In genomic region chr1:74284543-74285160, GRCm38 (mm10) we compare ENCODE assay signal across 8 mouse cellular contexts. TPM values are rescaled to one million over a fixed set of nuclear protein-coding genes. Genes with fewer than 3 reads are reported as not detected.
DNase-seq lines count a peak whose midpoint lies in the region; ATAC-seq and TF ChIP-seq lines count a peak whose summit lies in the region.

Gene Aamp (minus strand): TSS chr1:74284738.
Gene Pnkd (plus strand): TSS chr1:74284930.

- peak within 1 kb of the TSS; percentile 88 for H3K27ac ChIP-seq in hindbrain, embryonic 10.5 days
- H3K27ac ChIP-seq in lung, postnatal 0 days (ENCODE audit: low read length): peak within 1 kb of the TSS; percentile 74

- peak; percentile 100 for DNase-seq in MN1 (ENCODE audit: low spot score)
- DNase-seq in cerebellum, adult 9-10 months: peak; percentile 100
- DNase-seq in hindbrain, embryonic 10.5 days (ENCODE audit: low spot score): peak; percentile 100
- peak; percentile 100 for DNase-seq in layer of hippocampus, adult 9-11 months
- peak; percentile 100 for DNase-seq in lung, postnatal 0 days (ENCODE audit: low spot score)
- peak; percentile 97 for DNase-seq in ovary, postnatal 14 days (ENCODE audit: low spot score)
- peak; percentile 100 for DNase-seq in thymus, postnatal 14 days

- H3K4me1 ChIP-seq in hindbrain, embryonic 10.5 days (replicated peaks): peaks cover 31% of the 10 kb centered on the region
- peaks cover 13% of the 10 kb centered on the region for H3K4me1 ChIP-seq in lung, postnatal 0 days (ENCODE audit: insufficient read depth, low read depth, low read length)

- peak; percentile 90 for ATAC-seq in frontal cortex, adult (ENCODE audit: low TSS enrichment)
- ATAC-seq in lung, postnatal 0 days: peak; percentile 96

- WGBS in hindbrain, embryonic 10.5 days: under 1% methylated on average over 56 of the region's 56 CpGs
- WGBS in lung, postnatal 0 days: 1% methylated on average over 51 of the region's 56 CpGs

- H3K9ac ChIP-seq in lung, postnatal 0 days (replicated peaks; ENCODE audit: low read depth): peak within 1 kb of the TSS; percentile 70

- peak within 1 kb of the TSS; percentile 81 for H3K4me3 ChIP-seq in hindbrain, embryonic 10.5 days
- peak within 1 kb of the TSS; percentile 74 for H3K4me3 ChIP-seq in lung, postnatal 0 days (ENCODE audit: low read depth, low read length)

- TF ChIP-seq EP300 in lung, postnatal 0 days (IDR thresholded peaks at IDR 0.05): no peak; the same call in 1 of the 2 replicates

- no peaks in the 10 kb centered on the region for H3K27me3 ChIP-seq in hindbrain, embryonic 10.5 days (ENCODE audit: insufficient read depth, poor library complexity, severe bottlenecking)
- H3K27me3 ChIP-seq in lung, postnatal 0 days (replicated peaks; ENCODE audit: insufficient read depth, low read length): no peaks in the 10 kb centered on the region

- no peaks in the 10 kb centered on the region for H3K9me3 ChIP-seq in hindbrain, embryonic 10.5 days
- no peaks in the 10 kb centered on the region for H3K9me3 ChIP-seq in lung, postnatal 0 days (ENCODE audit: low read length)

- H3K4me2 ChIP-seq in lung, postnatal 0 days (replicated peaks; ENCODE audit: low read depth, low read length): peak within 1 kb of the TSS; percentile 77

- peak; percentile 43 for TF ChIP-seq CTCF in lung, postnatal 0 days (IDR thresholded peaks at IDR 0.05)

- peaks cover 52% of the 10 kb centered on the region for H3K36me3 ChIP-seq in hindbrain, embryonic 10.5 days
- H3K36me3 ChIP-seq in lung, postnatal 0 days (ENCODE audit: insufficient read depth, low read length): peaks cover 40% of the 10 kb centered on the region; the same call in 1 of the 2 replicates

RNA-seq across cellular contexts. Expression of gene Aamp, which starts in this region (rescaled TPM):
- 238 and 248 TPM in 2 replicates for polyA plus RNA-seq in hindbrain, embryonic 10.5 days (2016; fragmentation: Nextera tagmentation; extraction: Ambion mirVana)
- 213 and 214 TPM in 2 replicates for polyA plus RNA-seq in lung, postnatal 0 days (2015; fragmentation: Nextera tagmentation; extraction: Ambion mirVana)

RNA-seq across cellular contexts. Expression of gene Pnkd, which starts in this region (rescaled TPM):
- 111 and 120 TPM in 2 replicates for polyA plus RNA-seq in hindbrain, embryonic 10.5 days (2016; fragmentation: Nextera tagmentation; extraction: Ambion mirVana)
- polyA plus RNA-seq in lung, postnatal 0 days (2015; fragmentation: Nextera tagmentation; extraction: Ambion mirVana): 88.7 and 91.4 TPM in 2 replicates

Comparison
In these comparisons a context has a peak if more than half of its experiments do, and no peak if none do; other contexts are left out.
1. Peak in every context shown above with its lines: DNase-seq, ATAC-seq, H3K4me3 ChIP-seq and H3K27ac ChIP-seq.